Mouse (Mus musculus) intestine, postnatal 0 days (tissue): Measurements from ENCODE around the gene Rfx8. TPM values are rescaled to one million over a fixed set of nuclear protein-coding genes. Genes with fewer than 3 reads are reported as not detected.

Experiments
- ATAC-seq: fragments of 200-750 bp; cut with Nextera tagmentation; 2 replicates; pipeline ENCODE4 v1.8.0; 2017; ENCODE audit warnings: mild to moderate bottlenecking, moderate TSS enrichment, moderate library complexity
- H3K27ac ChIP-seq: fragments of 300-500 bp; sonication (generic); 2 replicates; pipeline ENCODE4 v1.5.1; 2014; ENCODE audit warnings: mild to moderate bottlenecking, low read depth, low read length, moderate library complexity
- H3K27me3 ChIP-seq: fragments of 300-500 bp; sonication (generic); replicated peaks from 2 replicates; pipeline ENCODE4 v1.6.1; 2014; ENCODE audit warnings: low read length, mixed read lengths; ENCODE audit not compliant: control insufficient read depth, insufficient read depth
- H3K36me3 ChIP-seq: fragments of 300-500 bp; sonication (generic); 2 replicates; pipeline ENCODE4 v1.6.1; 2014; ENCODE audit warnings: mild to moderate bottlenecking, moderate library complexity; ENCODE audit not compliant: control insufficient read depth, insufficient read depth
- H3K4me1 ChIP-seq: fragments of 300-500 bp; sonication (generic); replicated peaks from 2 replicates; pipeline ENCODE4 v1.6.1; 2014; ENCODE audit warnings: antibody characterized with exemption, low read length, mixed read lengths; ENCODE audit not compliant: control insufficient read depth, insufficient read depth
- H3K4me2 ChIP-seq: fragments of 300-500 bp; sonication (generic); replicated peaks from 2 replicates; pipeline ENCODE4 v1.6.1; 2014; ENCODE audit warnings: low read depth, mild to moderate bottlenecking, moderate library complexity
- H3K4me3 ChIP-seq: fragments of 300-500 bp; sonication (generic); 2 replicates; pipeline ENCODE4 v1.5.1; 2014; ENCODE audit warnings: low read depth, low read length
- H3K9ac ChIP-seq: fragments of 300-500 bp; sonication (generic); 2 replicates; pipeline ENCODE4 v1.6.1; 2014; ENCODE audit warnings: mild to moderate bottlenecking, low read depth, low read length
- H3K9me3 ChIP-seq: fragments of 300-500 bp; sonication (generic); 2 replicates; pipeline ENCODE4 v1.6.1; 2016; ENCODE audit warnings: mixed run types; ENCODE audit not compliant: control insufficient read depth
- CTCF ChIP-seq: sonication (generic); IDR thresholded peaks from 2 replicates; pipeline ENCODE4 v1.5.1; 2016; ENCODE audit warnings: low read depth, mild to moderate bottlenecking, control low read depth, antibody characterized with exemption, moderate library complexity
- WGBS: fragments of 180-500 bp; shearing (Covaris S2); extraction: QIAGEN DNeasy Blood & Tissue Kit; methylation state at CpG from one replicate; pipeline ENCODE4 v1.1.7; 2014; 5-methylcytosine and 5-hydroxymethylcytosine counted together
- polyA plus RNA-seq: library from polyadenylated mRNA; unstranded; fragments of >200 nt; fragmentation: Nextera tagmentation; extraction: Ambion mirVana; gene quantifications from 2 replicates; pipeline ENCODE4 v1.2.1, GENCODE M21; 2015

The Rfx8 gene
- polyA plus RNA-seq, 1 experiment from 2014 or later = 0.16 TPM

DNA sequence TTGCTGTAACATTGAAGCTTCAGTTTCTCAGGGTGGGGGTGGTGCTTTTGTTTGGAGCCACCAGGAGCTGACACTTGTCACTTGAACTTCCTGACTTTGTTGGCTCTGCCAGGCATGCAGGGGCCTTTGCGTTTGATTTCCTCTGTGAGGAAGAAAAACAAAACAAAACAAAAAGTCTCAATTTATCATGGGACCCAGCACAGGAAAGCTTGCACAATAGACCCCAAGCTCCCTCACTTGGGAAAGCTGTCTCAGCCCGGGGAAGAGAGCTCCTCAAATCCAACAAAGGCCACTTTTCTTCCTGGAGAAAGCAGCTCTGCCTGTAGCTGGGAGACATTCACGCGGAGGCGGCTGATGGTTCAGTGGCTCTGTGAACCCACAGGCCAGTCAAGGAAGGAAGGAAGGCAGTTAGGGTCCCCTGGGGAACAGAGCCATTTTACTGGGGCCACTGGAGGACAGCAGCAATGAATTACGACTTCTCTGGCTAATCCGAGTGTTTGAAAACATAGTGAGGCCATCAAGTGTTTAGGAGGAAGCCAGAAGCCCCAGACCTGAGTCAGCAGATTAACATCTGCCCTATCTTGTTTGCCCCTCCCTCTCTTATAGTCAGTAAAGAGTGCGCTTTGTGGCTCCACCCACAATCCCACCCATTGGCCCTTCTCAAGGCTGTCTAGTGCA, 15.3 kb upstream of the Rfx8 start:
- Histone ChIP-seq H3K27me3 (no peaks in the 10 kb centered on the region), H3K9me3 (no peaks in the 10 kb centered on the region), H3K36me3 (no peaks in the 10 kb centered on the region), H3K4me2 (no peak overlapping the region), H3K4me1 (no peaks in the 10 kb centered on the region), H3K27ac (peak overlapping the region; percentile 15; the same call in 1 of the 2 replicates), H3K9ac (no peak overlapping the region), H3K4me3 (no peak overlapping the region)
- no peak for ATAC-seq
- WGBS = 41% methylated on average over 8 of the region's 8 CpGs
- TF ChIP-seq CTCF = no peak

DNA sequence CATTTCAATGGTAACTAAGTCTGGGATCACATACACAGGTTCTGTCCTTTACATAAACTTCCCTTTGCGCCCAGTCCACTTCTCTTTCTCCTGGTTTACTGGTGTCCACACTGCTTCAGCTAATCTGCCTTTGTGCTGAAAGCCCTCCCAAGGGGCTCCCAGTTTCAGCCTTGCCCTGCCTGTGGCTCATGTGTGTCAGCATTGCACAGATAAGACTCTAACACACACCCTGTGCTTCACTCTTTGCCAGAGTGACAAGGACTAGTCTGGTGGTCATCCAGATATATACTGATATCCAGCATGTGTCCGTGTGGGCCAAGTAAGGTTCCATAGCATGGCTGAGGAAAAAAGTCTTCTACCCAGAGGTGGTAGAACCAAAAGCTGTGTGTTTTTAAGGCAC, 14.7 kb upstream of the Rfx8 start:
- WGBS = 73% methylated on average over 2 of the region's 2 CpGs
- Histone ChIP-seq H3K4me3 (no peak overlapping the region), H3K4me2 (no peak overlapping the region), H3K9ac (no peak overlapping the region), H3K9me3 (no peaks in the 10 kb centered on the region), H3K4me1 (no peaks in the 10 kb centered on the region), H3K36me3 (no peaks in the 10 kb centered on the region), H3K27ac (no peak overlapping the region; the same call in 1 of the 2 replicates), H3K27me3 (no peaks in the 10 kb centered on the region)
- no peak for ATAC-seq
- TF ChIP-seq CTCF = no peak

- WGBS = 92% methylated on average over 6 of the region's 6 CpGs
- no peaks in the 10 kb centered on the region for H3K4me1 ChIP-seq
Measured at GRCm38 (mm10) chr1:39734881-39735280, 14.1 kb upstream of the Rfx8 start.

GRCm38 (mm10) chr1:39734311-39734710, 13.5 kb upstream of the Rfx8 start:
- H3K9ac ChIP-seq = no peak overlapping the region
- no peak overlapping the region for H3K4me3 ChIP-seq
- no peak for TF ChIP-seq CTCF
- no peak overlapping the region for H3K4me2 ChIP-seq
- H3K27me3 ChIP-seq = no peaks in the 10 kb centered on the region
- ATAC-seq = no peak
- no peaks in the 10 kb centered on the region for H3K9me3 ChIP-seq
- WGBS = 82% methylated on average over 13 of the region's 13 CpGs
- H3K36me3 ChIP-seq = no peaks in the 10 kb centered on the region
- H3K27ac ChIP-seq = no peak overlapping the region
- no peaks in the 10 kb centered on the region for H3K4me1 ChIP-seq

More at GRCm38 (mm10) chr1:39734881-39735280, 14.1 kb upstream of the Rfx8 start:
- no peak overlapping the region for H3K4me2 ChIP-seq
- TF ChIP-seq CTCF = no peak
- H3K4me3 ChIP-seq = no peak overlapping the region
- H3K36me3 ChIP-seq = no peaks in the 10 kb centered on the region
- no peaks in the 10 kb centered on the region for H3K27me3 ChIP-seq
- H3K27ac ChIP-seq = peak overlapping the region; percentile 11; the same call in 1 of the 2 replicates
- ATAC-seq = no peak
- H3K9ac ChIP-seq = no peak overlapping the region
- no peaks in the 10 kb centered on the region for H3K9me3 ChIP-seq

DNA sequence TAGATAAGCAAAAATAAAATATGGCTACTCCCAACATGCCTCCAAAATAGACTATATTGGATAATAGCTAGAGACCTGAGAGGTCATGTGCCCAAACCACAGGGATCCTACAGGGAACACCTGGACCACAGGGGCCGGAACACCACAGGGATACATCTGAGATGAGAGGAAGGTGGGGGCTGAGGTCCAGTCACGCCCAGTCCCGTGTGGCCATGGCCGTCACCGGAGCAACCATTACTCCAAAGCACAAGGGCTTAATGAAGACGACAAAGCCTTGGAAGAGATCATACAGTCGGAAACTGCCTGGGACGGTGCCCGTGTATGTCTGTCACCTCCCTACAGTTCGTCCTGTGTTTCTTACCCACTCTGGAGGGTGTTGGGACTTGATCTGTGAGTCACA, 13.1 kb upstream of the Rfx8 start:
- no peak for ATAC-seq
- H3K4me3 ChIP-seq = no peak overlapping the region
- no peak overlapping the region for H3K9ac ChIP-seq
- H3K36me3 ChIP-seq = no peaks in the 10 kb centered on the region
- H3K27ac ChIP-seq = no peak overlapping the region
- TF ChIP-seq CTCF = no peak
- no peaks in the 10 kb centered on the region for H3K4me1 ChIP-seq
- no peak overlapping the region for H3K4me2 ChIP-seq
- H3K9me3 ChIP-seq = no peaks in the 10 kb centered on the region
- no peaks in the 10 kb centered on the region for H3K27me3 ChIP-seq
- 84% methylated on average over 10 of the region's 10 CpGs for WGBS

DNA sequence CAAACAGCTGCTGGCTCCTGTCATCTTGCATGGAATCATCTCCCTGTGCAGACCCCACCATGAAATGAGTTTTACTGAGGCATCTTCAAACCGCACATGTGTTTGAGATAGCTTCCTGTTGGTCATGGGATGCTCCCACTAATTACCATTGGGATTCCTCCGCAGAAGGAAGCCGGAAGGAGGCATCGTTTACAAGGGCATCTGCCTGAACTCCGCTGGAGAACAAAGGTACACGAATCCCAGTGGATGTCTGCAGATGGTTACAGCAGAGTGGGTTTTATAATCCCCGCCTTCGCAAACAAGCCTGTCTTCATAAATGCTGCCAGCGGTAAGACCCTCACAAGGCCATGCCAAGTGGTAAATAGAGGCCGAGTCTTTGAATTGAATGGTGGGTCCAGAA, 11.3 kb upstream of the Rfx8 start:
- Histone ChIP-seq H3K9ac (no peak overlapping the region), H3K36me3 (no peaks in the 10 kb centered on the region), H3K9me3 (no peaks in the 10 kb centered on the region), H3K27me3 (no peaks in the 10 kb centered on the region), H3K4me1 (no peaks in the 10 kb centered on the region), H3K4me2 (no peak overlapping the region), H3K27ac (no peak overlapping the region), H3K4me3 (no peak overlapping the region)
- 69% methylated on average over 10 of the region's 10 CpGs for WGBS
- no peak for ATAC-seq
- TF ChIP-seq CTCF = no peak
